Mouse (Mus musculus) left cerebral cortex, postnatal 25 days (tissue): ENCODE measurements around the gene Bcl2. TPM values are rescaled to one million over a fixed set of nuclear protein-coding genes. Genes with fewer than 3 reads are reported as not detected.

Experiments used
- DNase-seq, 2 experiments: peaks; one replicate each; pipeline ENCODE4 v3.0.0; 2022; ENCODE audit warnings: low spot score in 2 of 2, mixed read lengths in 1 of 2
- intact Hi-C: fragments of 180-260 bp; cut with DNase I; formaldehyde crosslinking; loops from one replicate; pipeline ENCODE4 v1.15.1; 2025
- total RNA-seq, 2 experiments: library from RNA; stranded (reverse); gene quantifications; 2 replicates each; pipeline ENCODE4 v1.2.3; 2021

Gene Bcl2
- total RNA-seq, 2 experiments from 2014 or later = 15.5 to 16.1 TPM

- intact Hi-C loops = loop anchor here (1.0 to 10.0 kb wide), 4 partner anchors 87 to 641 kb away; partner anchors contain the start of gene Phlpp1
- no peak for DNase-seq
Measured at GRCm38 (mm10) chr1:106715111-106716083, 1.3 kb upstream of the Bcl2 start.

- DNase-seq = no peak
- intact Hi-C loops = loop anchor here (1.0 to 10.0 kb wide), 5 partner anchors 45 to 722 kb away; partner anchors contain the start of genes Kdsr, Phlpp1 and Zcchc2
Measured at GRCm38 (mm10) chr1:106714530-106714981, 482 bp upstream of the Bcl2 start.

GRCm38 (mm10) chr1:106712330-106712729, 1.7 kb downstream of the Bcl2 start:
- DNase-seq = peak; percentile 21 to 35
- intact Hi-C loops = loop anchor here (1.0 to 10.0 kb wide), 6 partner anchors 170 to 720 kb away; partner anchors contain the start of genes Phlpp1 and Zcchc2

DNA sequence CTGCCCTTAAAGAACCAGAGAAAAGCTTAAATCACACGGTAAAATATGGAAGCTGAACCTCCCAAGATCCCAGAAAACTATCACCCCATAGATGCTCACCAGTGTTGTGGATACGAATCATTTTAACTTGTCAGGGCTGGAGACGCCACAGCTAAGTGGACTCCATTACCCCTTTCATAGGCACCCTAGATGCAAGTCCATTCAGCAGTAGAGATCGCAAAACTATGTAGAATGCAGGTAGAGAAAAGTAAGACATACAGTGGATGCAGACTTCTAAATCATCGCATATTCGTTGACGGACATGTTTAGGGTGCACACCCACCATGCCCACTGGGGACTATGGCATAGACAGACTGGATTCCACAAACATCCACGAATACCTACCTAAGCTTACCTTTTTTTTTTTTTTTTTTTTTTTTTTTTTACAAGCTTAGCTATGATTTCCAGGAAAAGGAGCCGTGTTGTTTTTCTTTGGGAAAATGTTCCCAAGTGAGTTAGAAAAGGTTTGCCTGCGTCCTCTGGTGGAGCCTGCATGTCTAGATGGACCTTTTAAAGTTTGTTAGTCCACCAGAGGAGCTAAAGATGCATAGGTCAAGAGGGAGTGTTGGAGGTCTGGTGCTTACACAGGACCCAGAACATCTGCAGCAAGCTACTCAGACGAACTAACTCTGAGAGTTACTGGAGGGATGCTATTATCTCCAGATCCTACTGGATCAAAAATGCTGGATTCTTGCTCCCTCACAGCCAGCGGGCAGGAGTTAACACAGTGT, 2.5 kb downstream of the Bcl2 start:
- intact Hi-C loops = loop anchor here (1.0 to 10.0 kb wide), 6 partner anchors 169 to 719 kb away; partner anchors contain the start of genes Phlpp1 and Zcchc2
- DNase-seq = peak in 1 of 2 experiments; percentile 20

GRCm38 (mm10) chr1:106710202-106710601, 3.9 kb downstream of the Bcl2 start:
- intact Hi-C loops = loop anchor here (5.0 to 10.0 kb wide), 3 partner anchors 535 to 718 kb away; partner anchors contain the start of genes Phlpp1 and Zcchc2

DNA sequence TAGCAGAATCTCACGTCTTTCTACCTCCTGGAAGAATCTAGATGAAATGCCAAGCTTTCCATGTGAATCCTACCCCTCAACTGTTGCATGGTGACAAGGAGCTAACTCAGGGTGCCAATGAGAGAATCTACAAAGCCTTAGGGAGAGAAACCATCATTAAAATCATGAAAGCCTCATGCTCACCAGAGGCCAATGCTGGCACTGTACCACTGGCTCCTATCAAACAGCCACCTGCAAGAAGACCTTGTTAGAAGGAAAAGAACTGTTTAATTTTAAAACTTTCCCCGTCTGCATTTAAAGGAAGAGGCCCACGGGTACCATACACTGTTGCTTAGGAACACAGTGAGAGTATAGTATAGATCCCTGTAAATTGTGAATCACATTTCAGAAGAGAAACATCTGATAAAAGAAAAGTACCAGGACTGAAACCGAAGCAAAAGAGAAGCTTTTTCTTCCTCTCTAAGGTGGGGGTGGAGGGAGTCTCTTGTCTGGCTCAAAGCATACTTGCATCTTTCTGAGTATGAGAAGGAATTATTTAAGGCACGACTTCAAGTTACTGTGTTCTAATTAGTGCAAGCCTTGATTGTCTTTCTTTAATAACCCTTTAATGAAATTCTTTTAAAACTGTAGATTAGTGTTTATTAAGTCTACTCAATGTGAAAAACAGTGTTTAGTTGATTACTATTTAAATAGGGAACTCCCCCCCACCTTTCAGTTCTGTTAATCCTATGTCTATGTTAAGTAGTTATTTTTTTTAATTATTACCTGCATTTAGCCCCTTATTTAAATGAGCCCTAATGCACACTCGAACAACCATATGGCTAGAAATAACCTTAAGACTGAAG, 6.8 kb downstream of the Bcl2 start:
- no peak for DNase-seq
- intact Hi-C loops = no loop called here

More at GRCm38 (mm10) chr1:106710202-106710601, 3.9 kb downstream of the Bcl2 start:
- DNase-seq = no peak

DNA sequence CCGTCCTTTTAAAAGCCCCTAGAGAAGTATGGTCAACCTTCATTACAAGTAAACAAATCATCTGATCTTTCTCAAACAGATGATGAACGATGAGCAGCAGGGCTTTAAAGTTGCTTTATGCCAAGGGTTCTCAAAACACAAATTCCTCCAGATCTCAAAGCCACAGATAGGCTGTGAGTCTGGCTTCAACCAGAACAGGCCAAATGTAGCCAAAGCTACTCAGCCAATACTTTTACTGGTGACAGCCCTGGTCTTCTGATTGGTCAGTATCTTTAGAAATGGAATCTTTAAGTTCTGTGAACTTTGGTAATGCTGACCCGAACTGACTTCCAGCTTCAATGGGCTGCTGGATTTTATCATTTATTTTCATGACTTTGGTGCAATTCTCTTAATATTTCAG, 10.9 kb downstream of the Bcl2 start:
- intact Hi-C loops = no loop called here
- DNase-seq = no peak

DNA sequence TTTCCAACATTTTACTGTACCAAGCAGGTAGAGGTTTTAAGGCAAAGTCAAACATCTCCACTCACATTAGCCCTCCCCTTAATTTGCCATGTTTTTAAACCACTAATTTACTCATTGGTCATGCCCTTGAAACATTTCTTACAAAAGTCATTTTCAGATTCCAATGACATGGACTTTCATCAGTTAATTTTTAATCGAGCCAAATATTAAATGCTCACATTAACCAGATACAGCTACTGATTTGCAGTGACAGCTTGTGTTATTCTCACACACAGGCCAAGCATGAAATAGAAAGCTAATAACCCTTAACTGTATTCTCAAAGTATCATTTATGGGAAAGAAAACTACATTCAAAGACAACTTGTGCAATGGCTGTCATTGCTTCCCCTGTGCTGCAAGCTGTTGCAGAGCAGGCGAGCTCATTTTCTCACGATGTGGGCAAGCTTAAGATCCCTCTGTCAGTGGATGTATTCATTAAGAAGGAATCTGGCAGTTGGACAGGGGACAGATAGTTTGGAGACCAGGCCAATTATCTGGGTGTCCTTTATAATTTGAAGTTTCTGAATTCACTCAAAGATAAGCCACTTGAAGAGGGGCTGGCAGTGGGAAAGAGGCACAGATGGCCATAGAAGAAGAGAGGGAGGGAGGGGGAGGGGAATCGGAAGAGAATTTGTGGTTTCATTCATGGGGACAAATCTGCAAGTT, 11.5 kb downstream of the Bcl2 start:
- peak in 1 of 2 experiments; percentile 20 for DNase-seq
- intact Hi-C loops = no loop called here

- intact Hi-C loops = no loop called here
Measured at GRCm38 (mm10) chr1:106700520-106701114, 13.5 kb downstream of the Bcl2 start.

DNA sequence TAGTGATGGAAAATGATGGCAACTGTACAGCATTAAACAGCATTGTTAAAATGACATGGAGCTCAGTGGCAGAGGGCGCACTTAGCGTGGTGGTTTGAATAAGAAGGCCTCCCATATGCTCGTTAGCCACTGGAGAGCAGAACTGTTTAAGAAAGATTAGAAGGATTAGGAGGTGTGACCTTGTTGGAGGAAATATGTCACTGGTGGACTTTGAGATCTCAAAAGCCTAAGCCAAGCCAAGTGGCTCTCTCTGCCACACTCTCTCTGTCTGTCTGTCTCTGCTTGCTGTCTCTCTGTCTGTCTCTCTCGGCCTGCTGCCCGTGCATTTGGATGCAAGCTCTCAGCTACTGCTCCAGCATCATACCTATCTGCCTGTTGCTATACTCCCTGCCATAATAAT, 17.6 kb downstream of the Bcl2 start:
- no peak for DNase-seq
- intact Hi-C loops = no loop called here

More at GRCm38 (mm10) chr1:106700520-106701114, 13.5 kb downstream of the Bcl2 start:
- peak in 1 of 2 experiments; percentile 62 for DNase-seq

DNA sequence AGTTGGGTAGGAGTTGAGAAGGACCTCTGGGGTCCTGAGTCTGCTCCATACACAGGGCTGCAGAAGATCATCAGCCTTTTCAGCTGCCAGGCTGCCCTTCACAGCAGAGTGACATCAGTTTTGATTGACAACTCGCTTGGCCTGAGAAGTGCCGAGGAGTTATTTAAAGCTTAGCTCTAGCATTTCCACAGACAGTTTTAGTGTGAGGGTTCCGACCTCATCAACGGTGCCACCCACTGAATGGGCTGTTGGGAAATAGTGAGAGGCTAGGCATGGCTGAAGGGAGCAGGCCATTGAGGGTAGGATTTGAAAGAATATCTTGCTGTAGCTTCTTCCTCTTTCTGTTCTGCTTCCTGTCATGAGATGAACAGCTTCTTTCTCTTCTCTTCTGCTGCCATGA, 18.4 kb downstream of the Bcl2 start:
- no peak for DNase-seq
- intact Hi-C loops = no loop called here

DNA sequence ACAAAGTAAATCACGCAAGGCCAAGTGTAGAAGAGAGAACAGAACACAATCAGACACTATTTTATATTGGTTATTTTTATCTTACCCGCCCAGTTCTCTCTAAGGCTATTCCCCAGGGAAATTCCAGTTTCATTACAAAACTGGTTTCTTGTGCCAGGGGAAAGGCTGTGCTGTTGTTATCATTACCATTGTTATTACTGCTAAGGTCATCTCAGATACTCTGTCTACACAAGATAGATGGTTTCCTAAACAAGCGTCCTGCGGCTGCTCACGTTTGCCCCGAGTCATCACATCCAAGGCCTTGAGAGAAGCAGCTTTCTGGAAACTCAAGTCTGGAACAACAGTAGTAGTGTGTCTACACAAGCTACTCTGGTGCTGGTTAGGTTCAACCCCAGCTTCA, 19.8 kb downstream of the Bcl2 start:
- intact Hi-C loops = no loop called here
- no peak for DNase-seq

DNA sequence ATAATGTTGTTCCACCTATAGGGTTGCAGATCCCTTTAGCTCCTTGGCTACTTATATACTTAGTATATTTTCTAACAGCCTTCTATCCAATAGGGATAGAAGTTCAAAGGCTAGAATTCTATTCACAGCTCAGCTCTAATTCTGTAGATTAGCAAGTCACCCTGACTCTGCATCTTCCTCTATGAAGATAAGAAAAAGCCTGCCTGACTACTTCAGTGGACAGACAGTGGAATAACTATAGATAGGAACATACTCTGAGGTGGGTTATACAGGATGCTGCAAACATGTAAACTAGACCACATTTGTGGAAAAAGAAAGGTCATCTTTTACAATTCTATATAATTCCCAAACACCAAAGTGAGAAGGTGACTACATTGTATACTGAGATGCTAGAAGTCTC, 21.5 kb downstream of the Bcl2 start:
- no peak for DNase-seq
- intact Hi-C loops = no loop called here

DNA sequence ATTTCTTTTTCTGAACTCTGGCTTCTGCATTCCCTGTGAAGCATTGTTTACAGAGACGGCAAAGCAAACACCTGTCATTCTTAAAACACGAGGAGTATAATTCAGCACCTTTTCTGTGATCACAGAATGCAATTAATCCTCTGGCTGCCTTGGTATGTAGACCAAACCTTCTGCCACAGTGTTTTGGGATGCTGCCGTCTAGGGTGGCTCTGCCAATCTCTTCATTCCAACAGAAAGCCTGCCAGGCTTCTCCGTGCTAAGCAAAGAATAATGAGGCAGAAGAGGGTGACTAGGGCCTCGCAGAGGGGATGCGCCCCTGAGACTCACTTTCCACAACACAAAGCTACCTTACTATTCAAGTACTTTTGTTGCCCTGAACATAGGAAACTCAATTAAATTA, 23.2 kb downstream of the Bcl2 start:
- intact Hi-C loops = no loop called here
- DNase-seq = peak in 1 of 2 experiments; percentile 19

DNA sequence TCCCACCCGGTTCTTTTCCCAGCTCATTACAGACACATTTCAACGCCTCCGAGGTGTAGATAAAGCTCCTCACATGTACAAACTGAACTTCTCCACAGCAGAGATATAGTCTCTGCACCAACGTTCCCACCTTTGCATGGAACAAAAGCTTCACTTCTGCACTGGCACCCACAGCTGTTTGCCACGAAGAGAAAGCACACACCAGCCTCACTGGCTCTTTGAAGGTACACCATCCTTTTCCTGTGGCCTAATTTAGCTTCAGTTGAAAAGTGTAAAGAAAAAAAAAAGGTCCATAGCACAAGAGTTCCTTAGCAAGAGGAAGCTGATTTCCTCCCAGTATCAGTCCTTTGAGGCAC, 25.9 kb downstream of the Bcl2 start:
- DNase-seq = no peak
- intact Hi-C loops = no loop called here

DNA sequence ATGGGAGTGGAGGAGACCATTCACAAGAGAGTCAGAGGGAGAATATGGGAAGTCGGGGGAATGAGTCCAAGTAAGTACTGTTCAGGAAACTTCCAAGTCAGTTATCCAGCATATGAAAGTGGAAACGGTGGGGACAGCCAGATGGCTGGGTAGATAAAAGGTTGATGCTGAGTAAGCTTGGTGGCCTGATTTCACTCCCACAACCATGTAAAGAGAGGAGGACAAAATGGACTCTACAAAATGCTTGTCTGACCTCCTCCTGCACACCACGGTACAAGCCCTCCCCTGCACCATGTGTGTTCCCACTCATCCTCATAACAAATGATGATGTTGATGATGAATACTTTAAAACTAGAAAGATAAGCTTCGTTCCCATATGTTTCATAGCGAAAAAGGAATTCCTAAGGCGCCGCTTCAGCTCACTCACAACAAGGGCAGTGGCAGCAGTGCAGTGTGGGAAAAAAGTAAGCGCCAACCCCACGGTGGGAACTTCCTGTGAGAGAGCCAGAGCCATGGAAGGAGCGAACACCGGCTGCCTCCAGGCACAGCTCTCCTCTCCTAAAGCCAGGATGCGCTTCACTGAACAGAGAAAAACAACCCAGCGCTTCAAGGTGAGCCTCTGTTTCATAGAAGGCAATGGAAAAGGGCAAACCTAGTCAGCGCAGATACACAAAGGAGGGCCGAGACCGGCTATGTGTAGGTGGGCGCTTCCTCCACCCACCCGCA, 26.5 kb downstream of the Bcl2 start:
- intact Hi-C loops = no loop called here
- peak in 1 of 2 experiments; percentile 50 for DNase-seq

GRCm38 (mm10) chr1:106685702-106686101, 28.4 kb downstream of the Bcl2 start:
- intact Hi-C loops = no loop called here
- no peak for DNase-seq
